Mouse (Mus musculus) erythroblast, embryonic 14.5 days (primary cell): ENCODE data around the gene Rabl6. TPM values are rescaled to one million over a fixed set of nuclear protein-coding genes. Genes with fewer than 3 reads are reported as not detected.

Source experiments
- H3K27me3 ChIP-seq: 2 replicates; pipeline ENCODE4 v1.6.1; 2012; ENCODE audit warnings: inconsistent platforms; ENCODE audit not compliant: control insufficient read depth
- H3K36me3 ChIP-seq: 2 replicates; pipeline ENCODE4 v1.6.1; 2012; ENCODE audit warnings: mild to moderate bottlenecking, inconsistent platforms; ENCODE audit not compliant: control insufficient read depth
- H3K4me1 ChIP-seq: 2 replicates; pipeline ENCODE4 v1.6.1; 2012; ENCODE audit warnings: inconsistent platforms; ENCODE audit not compliant: control insufficient read depth
- H3K4me3 ChIP-seq: replicated peaks from 2 replicates; pipeline ENCODE3; 2012; ENCODE audit warnings: moderate library complexity, mild to moderate bottlenecking, inconsistent platforms
- H3K9me3 ChIP-seq: 2 replicates; pipeline ENCODE4 v1.6.1; 2012; ENCODE audit warnings: low read length, inconsistent platforms, mixed read lengths; ENCODE audit not compliant: control insufficient read depth
- GATA1 ChIP-seq: IDR thresholded peaks from 2 replicates; pipeline ENCODE4 v1.6.1; 2012; ENCODE audit warnings: low read length, inconsistent platforms, mixed read lengths
- TAL1 ChIP-seq: IDR thresholded peaks from 3 replicates; pipeline ENCODE4 v1.6.1; 2012; ENCODE audit warnings: low read length, inconsistent platforms, mixed read lengths
- polyA plus RNA-seq: library from polyadenylated mRNA; stranded (reverse); fragments of >175 nt; gene quantifications from 2 replicates; pipeline ENCODE4 v1.2.3, GENCODE M21; 2012

The Rabl6 gene
- polyA plus RNA-seq, 1 experiment, result 4.6 TPM

DNA sequence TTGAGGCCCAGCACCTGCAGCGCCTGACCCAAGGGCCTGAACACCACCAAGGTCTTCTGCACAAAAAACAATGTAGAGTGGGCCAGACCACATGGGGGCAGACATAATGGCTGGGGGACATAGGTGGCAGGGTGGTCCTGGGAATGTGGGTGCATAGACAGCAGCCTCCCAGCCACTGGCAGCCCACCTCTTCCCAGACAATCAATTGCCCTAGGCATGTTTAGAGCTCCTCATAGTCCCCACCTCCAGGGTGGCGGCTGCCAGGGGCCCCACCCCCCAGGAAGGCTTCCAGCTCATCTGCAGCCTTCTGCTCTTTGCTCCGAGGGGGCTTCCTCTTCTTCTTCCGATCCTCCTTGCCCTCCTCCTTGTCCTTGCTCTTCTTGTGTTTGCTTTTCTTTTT lies 24.8 kb downstream of the Rabl6 start:
- peaks cover 55% of the 10 kb centered on the region for H3K36me3 ChIP-seq
- H3K9me3 ChIP-seq, result peaks cover 9% of the 10 kb centered on the region
- H3K27me3 ChIP-seq, result peaks cover 29% of the 10 kb centered on the region
- H3K4me3 ChIP-seq, result no peak overlapping the region
- TF ChIP-seq GATA1 (no peak), TAL1 (no peak)
- H3K4me1 ChIP-seq, result peaks cover 22% of the 10 kb centered on the region

DNA sequence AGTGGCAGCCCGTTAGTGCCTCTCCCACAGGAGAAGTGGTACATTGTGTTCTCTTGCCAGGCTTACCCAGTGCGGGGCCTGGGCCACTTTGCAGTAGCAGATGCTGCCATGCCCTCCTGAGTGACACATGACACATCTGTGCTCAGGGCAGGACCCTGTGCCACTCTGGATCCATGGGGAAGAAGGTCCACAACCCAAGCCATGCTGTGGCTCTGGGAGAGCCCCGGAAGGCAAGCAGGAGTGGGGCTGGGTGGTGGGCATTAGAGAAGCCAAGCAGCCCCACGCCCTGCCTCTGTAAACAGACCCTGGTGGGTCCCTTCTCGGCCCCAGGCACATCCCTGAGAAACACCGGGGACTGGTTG lies 25.2 kb downstream of the Rabl6 start:
- Histone ChIP-seq H3K4me1 (peaks cover 24% of the 10 kb centered on the region), H3K36me3 (peaks cover 50% of the 10 kb centered on the region), H3K27me3 (peaks cover 34% of the 10 kb centered on the region), H3K4me3 (no peak overlapping the region), H3K9me3 (peaks cover 14% of the 10 kb centered on the region)
- no peak for TF ChIP-seq TAL1
- TF ChIP-seq GATA1, result no peak

DNA sequence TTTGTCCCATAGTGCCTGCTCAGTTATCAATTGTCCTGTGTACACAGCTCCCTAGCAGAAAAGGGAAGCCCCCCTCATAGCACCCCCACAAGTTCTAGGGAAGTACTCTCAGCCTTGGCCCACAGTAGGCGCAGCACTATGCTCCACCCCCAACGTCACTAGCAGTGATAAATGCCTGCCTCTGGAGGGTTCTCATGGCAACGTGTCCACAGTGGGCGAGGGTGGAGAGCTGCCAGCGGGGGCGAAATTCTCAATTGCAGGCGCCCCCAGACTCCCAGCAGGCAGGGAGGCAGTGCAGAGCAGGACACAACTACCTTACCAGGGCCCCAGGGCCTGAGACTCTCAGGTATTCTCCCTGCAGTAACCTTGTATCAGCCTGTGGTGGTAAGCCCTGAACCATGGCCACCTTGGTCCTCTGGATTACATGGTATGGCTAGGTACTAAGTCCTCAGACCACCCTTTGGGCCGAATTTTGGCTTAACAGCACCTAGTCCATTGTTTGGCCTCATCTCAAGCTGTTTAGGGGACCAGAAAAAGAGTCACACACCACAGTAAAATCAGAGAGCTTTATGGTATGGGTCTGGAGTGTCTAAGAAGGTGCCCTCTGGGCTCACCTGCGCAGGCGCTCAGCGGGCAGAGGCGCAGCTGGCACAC lies 25.7 kb downstream of the Rabl6 start:
- TF ChIP-seq GATA1 (no peak), TAL1 (no peak)
- Histone ChIP-seq H3K36me3 (peaks cover 45% of the 10 kb centered on the region), H3K4me1 (peaks cover 28% of the 10 kb centered on the region), H3K9me3 (peaks cover 18% of the 10 kb centered on the region), H3K27me3 (peaks cover 39% of the 10 kb centered on the region), H3K4me3 (no peak overlapping the region)

DNA sequence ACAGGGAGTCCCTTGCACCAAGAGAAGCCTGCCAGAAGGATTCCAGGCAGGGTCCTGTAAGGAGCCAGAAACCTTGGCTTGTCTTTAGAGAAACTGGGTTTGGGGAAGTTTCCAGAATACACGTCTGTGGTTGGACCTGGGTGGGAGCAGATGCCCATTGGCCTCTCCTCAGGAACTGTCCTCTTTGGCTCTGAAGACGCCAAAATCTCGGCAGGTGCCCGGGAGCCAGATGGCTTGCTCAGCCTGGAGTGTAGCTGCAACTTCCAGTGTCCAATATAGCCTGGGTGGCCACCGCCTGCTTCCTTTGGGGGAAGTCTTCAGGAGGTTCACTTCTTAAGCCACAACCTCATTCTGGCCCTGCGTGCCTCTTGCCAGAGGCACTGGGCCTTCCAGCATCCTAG lies 26.4 kb downstream of the Rabl6 start:
- Histone ChIP-seq H3K27me3 (peaks cover 46% of the 10 kb centered on the region), H3K9me3 (peaks cover 25% of the 10 kb centered on the region), H3K36me3 (peaks cover 38% of the 10 kb centered on the region), H3K4me1 (peaks cover 30% of the 10 kb centered on the region), H3K4me3 (no peak overlapping the region)
- no peak for TF ChIP-seq TAL1
- TF ChIP-seq GATA1, result no peak

DNA sequence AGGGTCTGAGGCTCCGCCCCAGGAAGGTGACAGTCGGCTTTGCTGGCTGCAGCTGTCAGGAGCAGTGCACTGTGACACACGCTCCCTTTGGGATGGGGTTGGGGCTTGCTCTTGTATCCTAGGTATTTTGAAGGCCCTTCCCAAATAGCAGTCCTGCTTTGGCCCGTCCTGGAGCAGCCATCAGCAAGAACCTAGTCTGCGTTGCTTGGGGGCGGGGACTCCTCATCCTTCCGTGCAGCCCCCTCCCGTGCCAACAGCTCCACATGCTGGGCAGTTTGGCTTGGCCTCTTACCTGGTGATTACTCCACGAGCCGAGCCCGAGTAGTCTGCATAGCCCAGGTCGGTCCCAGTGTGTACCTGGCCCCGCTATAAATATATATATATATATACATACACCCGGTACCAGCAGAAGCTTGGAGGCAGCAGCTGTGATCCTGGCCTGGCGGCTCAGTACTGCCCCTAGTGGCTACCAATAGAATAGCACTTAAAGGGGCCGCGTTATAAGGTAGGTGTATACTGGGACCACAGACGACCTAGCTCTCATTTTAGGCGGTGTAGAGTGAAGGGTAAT lies 26.9 kb downstream of the Rabl6 start, which contains the start of gene Ajm1:
TSS of gene Ajm1 (minus strand) at position 464 of the 571 bp plus-strand sequence.
- H3K9me3 ChIP-seq, result peaks cover 27% of the 10 kb centered on the region
- H3K4me1 ChIP-seq, result peaks cover 30% of the 10 kb centered on the region
- peaks cover 51% of the 10 kb centered on the region for H3K27me3 ChIP-seq
- no peak within 1 kb of the TSS for H3K4me3 ChIP-seq
- peaks cover 33% of the 10 kb centered on the region for H3K36me3 ChIP-seq
- TF ChIP-seq TAL1, result no peak
- no peak for TF ChIP-seq GATA1

DNA sequence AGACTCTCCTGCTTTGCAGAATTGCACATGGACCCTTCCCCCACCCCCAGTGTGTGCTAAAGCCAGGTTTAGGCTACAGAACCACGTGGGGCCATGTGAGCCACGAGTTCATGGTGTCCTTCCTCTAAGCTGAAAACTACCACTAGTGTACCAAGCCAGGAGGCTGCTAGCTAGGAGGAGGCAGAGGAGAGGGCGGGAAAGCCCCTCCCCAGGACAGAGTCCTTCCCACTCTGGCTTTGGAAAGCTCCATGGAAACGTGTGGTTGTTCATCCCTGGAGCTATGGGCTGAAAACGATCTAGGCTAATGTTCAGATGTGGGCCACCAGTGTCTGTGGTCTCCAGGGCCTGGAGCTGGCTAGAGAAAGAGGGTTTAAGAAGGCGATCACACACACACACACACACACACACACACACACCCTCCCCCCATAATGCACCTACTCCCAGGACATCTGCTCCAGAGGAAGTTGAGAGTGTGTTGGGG lies 27.7 kb downstream of the Rabl6 start:
- H3K4me1 ChIP-seq, result peaks cover 35% of the 10 kb centered on the region
- H3K36me3 ChIP-seq, result peaks cover 30% of the 10 kb centered on the region
- H3K27me3 ChIP-seq, result peaks cover 58% of the 10 kb centered on the region
- no peak for TF ChIP-seq GATA1
- TF ChIP-seq TAL1, result no peak
- H3K9me3 ChIP-seq, result peaks cover 27% of the 10 kb centered on the region
- no peak overlapping the region for H3K4me3 ChIP-seq

DNA sequence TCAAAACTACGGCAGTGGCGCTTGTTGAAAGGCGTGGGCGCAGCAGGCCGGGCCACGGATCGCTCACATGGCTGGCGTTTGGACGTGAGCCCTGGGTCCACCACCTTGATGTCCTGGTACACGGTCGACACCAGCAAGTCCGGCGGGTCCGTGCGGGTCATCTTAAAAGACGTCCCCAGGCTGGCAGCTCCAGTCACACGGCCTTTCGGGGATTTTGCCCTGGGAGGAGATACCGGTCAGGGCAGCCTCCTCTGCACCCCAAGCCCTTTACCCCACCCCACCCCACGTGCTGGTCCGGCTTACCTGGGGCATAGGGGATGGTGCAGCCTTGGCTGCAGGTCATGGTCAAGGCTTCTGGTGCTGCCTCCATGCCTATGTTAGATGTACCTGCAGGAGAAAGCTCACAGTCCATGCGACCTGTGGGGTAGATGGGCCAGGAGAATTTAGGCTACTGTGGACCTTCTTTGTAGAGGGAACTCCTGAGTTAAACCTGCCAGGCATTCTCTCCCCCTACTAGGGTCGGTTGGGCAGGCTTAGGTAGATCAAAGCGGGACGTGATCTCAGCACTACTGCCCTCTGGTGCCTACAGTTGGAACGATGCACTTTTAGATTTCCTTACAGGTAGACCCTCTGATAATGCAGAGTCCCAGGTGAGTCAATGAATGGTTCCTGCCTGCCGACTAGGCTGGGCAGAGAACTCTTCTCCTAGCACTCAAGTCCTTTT lies 28.4 kb downstream of the Rabl6 start:
- peaks cover 23% of the 10 kb centered on the region for H3K36me3 ChIP-seq
- no peak for TF ChIP-seq GATA1
- no peak for TF ChIP-seq TAL1
- no peak overlapping the region for H3K4me3 ChIP-seq
- peaks cover 27% of the 10 kb centered on the region for H3K9me3 ChIP-seq
- H3K4me1 ChIP-seq, result peaks cover 42% of the 10 kb centered on the region
- H3K27me3 ChIP-seq, result peaks cover 63% of the 10 kb centered on the region

DNA sequence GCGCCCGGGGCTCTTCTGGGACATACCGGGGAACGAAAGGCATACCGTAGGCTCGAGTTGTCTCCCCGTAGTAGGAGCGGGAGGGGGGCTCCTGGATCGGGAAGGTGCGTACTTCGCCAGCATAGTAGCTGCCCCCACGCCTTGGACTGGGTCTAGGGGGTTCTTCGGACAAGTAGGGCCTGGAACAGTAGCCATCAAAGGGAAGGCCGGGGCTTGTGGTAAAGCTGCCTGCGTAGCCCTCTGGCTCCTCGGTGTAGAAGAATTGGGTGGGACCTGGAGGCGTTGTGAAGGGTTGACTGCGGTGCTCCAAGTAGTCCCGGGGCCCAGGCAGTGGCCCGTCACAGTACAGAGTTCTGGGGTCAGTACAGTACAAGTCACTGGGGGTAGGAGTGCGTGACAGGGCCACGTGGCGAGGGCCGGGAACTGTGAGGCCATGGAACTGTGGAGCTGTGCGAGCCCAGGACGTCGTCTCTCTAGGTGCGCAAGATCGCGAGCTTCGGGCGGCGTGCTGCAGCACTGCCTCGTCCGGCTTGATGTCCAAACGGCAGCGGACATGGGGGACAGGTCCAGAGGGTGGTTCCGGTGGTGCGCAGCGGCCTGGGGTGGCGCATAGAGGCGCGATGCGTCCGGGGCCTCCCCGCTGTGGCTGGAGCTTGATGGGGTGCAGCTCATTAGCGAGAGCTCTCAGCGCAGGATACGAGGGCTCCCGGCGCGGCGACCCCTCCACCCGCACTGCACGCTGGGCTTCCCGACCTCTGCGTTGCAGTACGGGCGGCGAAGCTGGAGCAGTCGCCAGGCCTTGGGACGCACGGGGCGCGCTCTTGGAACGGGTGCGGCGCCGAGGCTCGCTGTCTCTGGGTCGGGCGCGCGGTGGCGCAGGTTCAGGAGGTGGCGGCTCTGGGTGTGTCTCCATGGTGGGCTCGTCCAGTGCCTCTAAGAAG lies 29.3 kb downstream of the Rabl6 start:
- H3K36me3 ChIP-seq, result peaks cover 14% of the 10 kb centered on the region
- TF ChIP-seq GATA1, result no peak
- no peak for TF ChIP-seq TAL1
- H3K4me1 ChIP-seq, result peaks cover 50% of the 10 kb centered on the region
- peaks cover 27% of the 10 kb centered on the region for H3K9me3 ChIP-seq
- H3K27me3 ChIP-seq, result peaks cover 64% of the 10 kb centered on the region
- H3K4me3 ChIP-seq, result no peak overlapping the region
